Mouse (Mus musculus) CH12.LX (cell line): Measurements from ENCODE around the gene Dnajc15. TPM values are rescaled to one million over a fixed set of nuclear protein-coding genes. Genes with fewer than 3 reads are reported as not detected.

Source experiments
- DNase-seq: peaks from one replicate; pipeline ENCODE4 v3.0.0-alpha.2; 2013; ENCODE audit errors: extremely low read depth
- H3K27ac ChIP-seq: 2 replicates; pipeline ENCODE4 v1.5.1; 2012; ENCODE audit warnings: low read depth, mild to moderate bottlenecking, control low read depth, moderate library complexity; ENCODE audit not compliant: insufficient read depth
- H3K27me3 ChIP-seq: replicated peaks from 2 replicates; pipeline ENCODE3; 2012; ENCODE audit warnings: inconsistent platforms
- H3K36me3 ChIP-seq, 2 experiments: replicated peaks in 1 of 2; 2 replicates each; pipeline versions ENCODE3 to v1.6.1; 2012; ENCODE audit warnings: inconsistent platforms in 1 of 2, low read length in 1 of 2, mild to moderate bottlenecking in 1 of 2, mixed read lengths in 1 of 2, moderate library complexity in 1 of 2; ENCODE audit not compliant: control insufficient read depth in 1 of 2, insufficient read depth in 1 of 2
- H3K4me1 ChIP-seq, 2 experiments: 2 replicates each; pipeline ENCODE4 v1.6.1; 2012; ENCODE audit warnings: inconsistent platforms in 1 of 2, moderate library complexity in 1 of 2; ENCODE audit not compliant: insufficient read depth in 2 of 2, control insufficient read depth in 1 of 2
- H3K4me2 ChIP-seq: 2 replicates; pipeline ENCODE4 v1.6.1; 2012; ENCODE audit warnings: low read depth, mild to moderate bottlenecking, control low read depth; ENCODE audit not compliant: poor library complexity, insufficient read depth, severe bottlenecking
- H3K4me3 ChIP-seq, 3 experiments: fragments of 150-350 bp in 1 of 3; sonication (generic) in 1 of 3; replicated peaks in 1 of 3; 2 replicates each; pipeline versions ENCODE3 to v1.5.1; 2011 to 2012; ENCODE audit warnings: low read depth in 2 of 3, low read length in 2 of 3, mild to moderate bottlenecking in 2 of 3, moderate library complexity in 2 of 3, control low read depth in 1 of 3, improper control_type of control experiment in 1 of 3, inconsistent platforms in 1 of 3, mixed read lengths in 1 of 3; ENCODE audit not compliant: poor library complexity in 1 of 3
- H3K79me2 ChIP-seq: replicated peaks from 2 replicates; pipeline ENCODE4 v1.6.1; 2012; ENCODE audit warnings: mild to moderate bottlenecking, moderate library complexity; ENCODE audit not compliant: control insufficient read depth, poor library complexity, insufficient read depth, severe bottlenecking; ENCODE audit errors: extremely low read depth
- H3K9ac ChIP-seq: 2 replicates; pipeline ENCODE4 v1.6.1; 2012; ENCODE audit warnings: low read depth, mild to moderate bottlenecking, control low read depth, moderate library complexity; ENCODE audit not compliant: insufficient read depth
- H3K9me3 ChIP-seq: replicated peaks from 2 replicates; pipeline ENCODE3; 2012; ENCODE audit warnings: low read length, inconsistent platforms, mixed read lengths
- BHLHE40 ChIP-seq: IDR thresholded peaks from 2 replicates; pipeline ENCODE4 v1.6.1; 2011; ENCODE audit warnings: mild to moderate bottlenecking, low read depth, low read length, improper control_type of control experiment
- CHD1 ChIP-seq: IDR thresholded peaks from 2 replicates; pipeline ENCODE4 v1.6.1; 2012; ENCODE audit warnings: low read depth, low read length, improper control_type of control experiment, inconsistent platforms
- CHD2 ChIP-seq: IDR thresholded peaks from 2 replicates; pipeline ENCODE4 v1.6.1; 2011; ENCODE audit warnings: low read length, improper control_type of control experiment
- CTCF ChIP-seq, 2 experiments: IDR thresholded peaks in 1 of 2; conservative IDR thresholded peaks in 1 of 2; 2 replicates each; pipeline ENCODE4 v1.5.1; 2011 to 2012; ENCODE audit warnings: low read depth in 2 of 2, low read length in 2 of 2, improper control_type of control experiment in 1 of 2, inconsistent platforms in 1 of 2, mild to moderate bottlenecking in 1 of 2, moderate library complexity in 1 of 2
- EP300 ChIP-seq: IDR thresholded peaks from 2 replicates; pipeline ENCODE4 v1.6.1; 2011; ENCODE audit warnings: low read length, improper control_type of control experiment
- ETS1 ChIP-seq: conservative IDR thresholded peaks from 2 replicates; pipeline ENCODE4 v1.6.1; 2012; ENCODE audit warnings: low read depth, mild to moderate bottlenecking, inconsistent platforms, low read length, improper control_type of control experiment, moderate library complexity
- GABPA ChIP-seq: IDR thresholded peaks from 2 replicates; pipeline ENCODE4 v1.6.1; 2012; ENCODE audit warnings: low read depth, low read length, improper control_type of control experiment, inconsistent platforms; ENCODE audit not compliant: insufficient replicate concordance
- IRF4 ChIP-seq: IDR thresholded peaks from 2 replicates; pipeline ENCODE4 v1.6.1; 2014; ENCODE audit warnings: low read depth, mild to moderate bottlenecking, inconsistent platforms, low read length, improper control_type of control experiment
- JUN ChIP-seq: IDR thresholded peaks from 2 replicates; pipeline ENCODE4 v1.6.1; 2011; ENCODE audit warnings: low read depth, mild to moderate bottlenecking, low read length, improper control_type of control experiment, moderate library complexity; ENCODE audit not compliant: insufficient read depth
- JUND ChIP-seq: conservative IDR thresholded peaks from 2 replicates; pipeline ENCODE4 v1.6.1; 2011; ENCODE audit warnings: low read depth, low read length, improper control_type of control experiment
- KAT2A ChIP-seq: IDR thresholded peaks from 2 replicates; pipeline ENCODE4 v1.6.1; 2012; ENCODE audit warnings: low read length, improper control_type of control experiment, inconsistent platforms; ENCODE audit not compliant: insufficient replicate concordance
- MAZ ChIP-seq: IDR thresholded peaks from 2 replicates; pipeline ENCODE4 v1.6.1; 2012; ENCODE audit warnings: low read depth, mild to moderate bottlenecking, inconsistent platforms, low read length, improper control_type of control experiment, moderate library complexity
- MEF2A ChIP-seq: IDR thresholded peaks from 2 replicates; pipeline ENCODE4 v1.6.1; 2014; ENCODE audit warnings: low read depth, mild to moderate bottlenecking, inconsistent platforms, low read length, improper control_type of control experiment, borderline replicate concordance
- MXI1 ChIP-seq: IDR thresholded peaks from 2 replicates; pipeline ENCODE4 v1.6.1; 2011; ENCODE audit warnings: mild to moderate bottlenecking, low read depth, low read length, improper control_type of control experiment
- MYC ChIP-seq: IDR thresholded peaks from 2 replicates; pipeline ENCODE4 v1.6.1; 2011; ENCODE audit warnings: low read depth, mild to moderate bottlenecking, improper control_type of control experiment, low read length
- NELFE ChIP-seq: IDR thresholded peaks from 2 replicates; pipeline ENCODE4 v1.6.1; 2011; ENCODE audit warnings: low read depth, low read length, improper control_type of control experiment
- NRF1 ChIP-seq: IDR thresholded peaks from 2 replicates; pipeline ENCODE4 v1.6.1; 2014; ENCODE audit warnings: low read depth, mild to moderate bottlenecking, inconsistent platforms, low read length, improper control_type of control experiment, moderate library complexity
- PAX5 ChIP-seq: IDR thresholded peaks from 2 replicates; pipeline ENCODE4 v1.6.1; 2012; ENCODE audit warnings: low read length, inconsistent platforms, mixed read lengths
- POLR2A ChIP-seq: IDR thresholded peaks from 2 replicates; pipeline ENCODE4 v1.6.1; 2011; ENCODE audit warnings: low read depth, mild to moderate bottlenecking, improper control_type of control experiment, low read length
- SIN3A ChIP-seq: IDR thresholded peaks from 2 replicates; pipeline ENCODE4 v1.6.1; 2012; ENCODE audit warnings: low read length, improper control_type of control experiment, inconsistent platforms
- SMC3 ChIP-seq: IDR thresholded peaks from 2 replicates; pipeline ENCODE4 v1.6.1; 2011; ENCODE audit warnings: low read depth, low read length, improper control_type of control experiment
- TBP ChIP-seq: conservative IDR thresholded peaks from 2 replicates; pipeline ENCODE4 v1.6.1; 2011; ENCODE audit warnings: low read depth, low read length, improper control_type of control experiment
- TCF12 ChIP-seq: IDR thresholded peaks from 2 replicates; pipeline ENCODE4 v1.6.1; 2014; ENCODE audit warnings: low read depth, mild to moderate bottlenecking, inconsistent platforms, low read length, improper control_type of control experiment
- UBTF ChIP-seq: IDR thresholded peaks from 2 replicates; pipeline ENCODE4 v1.6.1; 2012; ENCODE audit warnings: low read depth, mild to moderate bottlenecking, inconsistent platforms, low read length, improper control_type of control experiment, moderate library complexity
- USF2 ChIP-seq: conservative IDR thresholded peaks from 2 replicates; pipeline ENCODE4 v1.6.1; 2011; ENCODE audit warnings: low read depth, low read length, improper control_type of control experiment
- ZC3H11A ChIP-seq: IDR thresholded peaks from 2 replicates; pipeline ENCODE4 v1.6.1; 2012; ENCODE audit warnings: low read depth, mild to moderate bottlenecking, inconsistent platforms, low read length, improper control_type of control experiment
- ZKSCAN1 ChIP-seq: IDR thresholded peaks from 2 replicates; pipeline ENCODE4 v1.6.1; 2012; ENCODE audit warnings: low read depth, inconsistent platforms, low read length, improper control_type of control experiment, borderline replicate concordance
- ZMIZ1 ChIP-seq: IDR thresholded peaks from 2 replicates; pipeline ENCODE4 v1.6.1; 2012; ENCODE audit warnings: low read depth, mild to moderate bottlenecking, inconsistent platforms, low read length, improper control_type of control experiment
- dilution Hi-C: fragments of 300-500 bp; cut with MboI; formaldehyde crosslinking; loops from 2 replicates; pipeline ENCODE4 v1.14.3; 2020; ENCODE audit warnings: low sequenced_read_pairs; ENCODE audit not compliant: extremely low pct_unique_long_range_greater_than_20kb, extremely low pct_ligation_motif_present
- in situ Hi-C: fragments of 300-500 bp; cut with MboI; formaldehyde crosslinking; loops from 3 replicates; pipeline ENCODE4 v1.14.3; 2019; ENCODE audit warnings: low sequenced_read_pairs, low pct_ligation_motif_present, low pct_unique_long_range_greater_than_20kb, mixed read lengths
- polyA plus RNA-seq: library from polyadenylated mRNA; unstranded; fragments of >175 nt; gene quantifications from 2 replicates; pipeline ENCODE4 v1.2.1, GENCODE M21; 2012; ENCODE audit warnings: low read depth; ENCODE audit not compliant: insufficient read length
- total RNA-seq, 2 experiments: library from RNA; depleted of rRNA; stranded (reverse); fragments of 300-350 nt in 1 of 2; fragments of >200 nt in 1 of 2; gene quantifications; 2 replicates each; pipeline ENCODE4 v1.2.3; 2012 to 2014

The Dnajc15 gene
- total and polyA plus RNA-seq, 3 experiments: 39.5 to 56.8 (median 41.7) TPM

GRCm38 (mm10) chr14:77825121-77825520 is 49.8 kb downstream of the Dnajc15 start:
- dilution Hi-C loops: no loop called here
- Histone ChIP-seq H3K27ac (no peak overlapping the region), H3K79me2 (no peaks in the 10 kb centered on the region), H3K36me3 (peaks cover 4 to 47% of the 10 kb centered on the region in 2 experiments), H3K27me3 (no peaks in the 10 kb centered on the region), H3K9me3 (no peaks in the 10 kb centered on the region), H3K4me2 (no peak overlapping the region), H3K9ac (no peak overlapping the region), H3K4me3 (no peak overlapping the region), H3K4me1 (no peaks in the 10 kb centered on the region)
- no peak for TF ChIP-seq BHLHE40
- TF ChIP-seq UBTF: no peak
- TF ChIP-seq MAZ: no peak
- TF ChIP-seq USF2: no peak
- no peak for TF ChIP-seq NELFE
- no peak for TF ChIP-seq JUND
- TF ChIP-seq IRF4: no peak
- no peak for TF ChIP-seq SMC3
- TF ChIP-seq NRF1: no peak
- no peak for TF ChIP-seq MEF2A
- no peak for TF ChIP-seq KAT2A
- no peak for TF ChIP-seq ZMIZ1
- TF ChIP-seq EP300: no peak
- no peak for TF ChIP-seq TCF12
- TF ChIP-seq ZKSCAN1: no peak
- no peak for TF ChIP-seq GABPA
- no peak for TF ChIP-seq SIN3A
- TF ChIP-seq CTCF (conservative IDR thresholded peaks at IDR 0.05 in 1 of 2, IDR thresholded peaks at IDR 0.05 in 1 of 2; ENCODE audit: low read depth in 2 of 2, low read length in 2 of 2): no peak
- in situ Hi-C loops: no loop called here
- no peak for DNase-seq

GRCm38 (mm10) chr14:77819841-77820240 is 55.1 kb downstream of the Dnajc15 start:
- dilution Hi-C loops (no loop called here), in situ Hi-C loops (no loop called here)
- no peaks in the 10 kb centered on the region for H3K79me2 ChIP-seq
- H3K4me1 ChIP-seq: no peaks in the 10 kb centered on the region
- no peak overlapping the region for H3K27ac ChIP-seq
- H3K4me2 ChIP-seq: no peak overlapping the region
- H3K27me3 ChIP-seq: no peaks in the 10 kb centered on the region
- H3K9me3 ChIP-seq: no peaks in the 10 kb centered on the region
- no peak for DNase-seq
- H3K9ac ChIP-seq: no peak overlapping the region
- H3K36me3 ChIP-seq: peaks cover 0 to 37% of the 10 kb centered on the region in 2 experiments
- H3K4me3 ChIP-seq: no peak overlapping the region
- no peak for TF ChIP-seq ETS1
- no peak for TF ChIP-seq ZMIZ1
- no peak for TF ChIP-seq CHD2
- no peak for TF ChIP-seq JUN
- no peak for TF ChIP-seq POLR2A
- no peak for TF ChIP-seq KAT2A
- TF ChIP-seq ZC3H11A: no peak
- TF ChIP-seq MXI1: no peak
- no peak for TF ChIP-seq CHD1
- TF ChIP-seq BHLHE40: no peak
- TF ChIP-seq MEF2A: no peak
- no peak for TF ChIP-seq MYC
- no peak for TF ChIP-seq ZKSCAN1
- TF ChIP-seq USF2: no peak
- TF ChIP-seq PAX5: no peak
- TF ChIP-seq TBP: no peak
- TF ChIP-seq, all 38 proteins: peak for 0
